Mouse (Mus musculus): ENCODE data around the gene Boc.

DNA sequence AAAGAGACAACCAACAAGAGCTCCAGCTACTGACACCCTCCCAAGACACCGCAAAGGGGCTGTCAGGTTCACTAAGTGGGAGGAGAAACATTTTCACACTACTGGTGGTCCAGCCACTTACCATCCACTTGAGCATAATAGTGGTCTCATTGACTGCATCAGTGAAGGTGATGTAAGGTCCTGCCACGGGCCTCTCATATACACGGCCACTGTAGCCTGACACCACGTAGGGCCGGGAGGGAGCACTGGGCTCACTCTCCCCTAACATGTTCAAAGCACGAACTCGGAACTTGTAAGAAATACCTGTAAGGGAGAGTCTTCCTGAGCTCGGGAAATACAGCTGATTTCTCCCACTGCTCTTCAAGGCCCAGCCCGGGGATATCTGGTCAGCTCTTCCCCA is 67.6 kb downstream of the Boc start:
- TF ChIP-seq CTCF (IDR thresholded peaks at IDR 0.05; ENCODE audit: low read depth, low read length), result no peak
- no peak for TF ChIP-seq POLR2A (IDR thresholded peaks at IDR 0.05; ENCODE audit: borderline replicate concordance, low read depth, low read length)

Data from bone marrow macrophage, adult 2 months (primary cell).